Mouse (Mus musculus) kidney, adult 2 months (tissue): ENCODE data around the gene Gm37240.

Experiments used
- CTCF ChIP-seq: fragments of 200-500 bp; conservative IDR thresholded peaks from 2 replicates; pipeline ENCODE4 v1.5.1; 2011; ENCODE audit warnings: low read depth, mild to moderate bottlenecking, control low read depth, low read length, moderate library complexity, mixed read lengths; ENCODE audit not compliant: insufficient read depth, insufficient read length
- POLR2A ChIP-seq: fragments of 200-500 bp; IDR thresholded peaks from one replicate; pipeline ENCODE4 v1.6.1; 2011; ENCODE audit warnings: low read depth, low read length, control low read depth

GRCm38 (mm10) chr3:85043679-85044218, 843.6 kb downstream of the Gm37240 start:
- TF ChIP-seq POLR2A (no peak), CTCF (no peak)
